Mouse (Mus musculus) bone marrow macrophage, adult 2 months (primary cell): ENCODE measurements around the gene Scnn1g. TPM values are rescaled to one million over a fixed set of nuclear protein-coding genes. Genes with fewer than 3 reads are reported as not detected.
A peak's percentile ranks its signal among the peaks of the same experiment; 100 is the strongest.

ENCODE experiments used
- H3K27ac ChIP-seq: 2 replicates; pipeline ENCODE4 v1.5.1; 2012; ENCODE audit warnings: low read depth, low read length; ENCODE audit not compliant: insufficient read depth
- H3K4me1 ChIP-seq: 2 replicates; pipeline ENCODE4 v1.6.1; 2012; ENCODE audit warnings: low read length; ENCODE audit not compliant: control insufficient read depth, insufficient read depth
- H3K4me3 ChIP-seq: 2 replicates; pipeline ENCODE4 v1.5.1; 2012; ENCODE audit warnings: mild to moderate bottlenecking, low read length, moderate library complexity; ENCODE audit not compliant: insufficient read depth
- CTCF ChIP-seq: IDR thresholded peaks from 2 replicates; pipeline ENCODE4 v1.5.1; 2012; ENCODE audit warnings: low read depth, mild to moderate bottlenecking, low read length, moderate library complexity
- POLR2A ChIP-seq: IDR thresholded peaks from 2 replicates; pipeline ENCODE4 v1.6.1; 2012; ENCODE audit warnings: mild to moderate bottlenecking, low read depth, low read length, borderline replicate concordance
- polyA plus RNA-seq: library from polyadenylated mRNA; stranded (reverse); fragments of >200 nt; gene quantifications from 2 replicates; pipeline ENCODE4 v1.2.4, GENCODE M21; 2012; ENCODE audit not compliant: missing spikeins, insufficient read depth, insufficient read length

Scnn1g gene
- not detected in 2 replicates for polyA plus RNA-seq

DNA sequence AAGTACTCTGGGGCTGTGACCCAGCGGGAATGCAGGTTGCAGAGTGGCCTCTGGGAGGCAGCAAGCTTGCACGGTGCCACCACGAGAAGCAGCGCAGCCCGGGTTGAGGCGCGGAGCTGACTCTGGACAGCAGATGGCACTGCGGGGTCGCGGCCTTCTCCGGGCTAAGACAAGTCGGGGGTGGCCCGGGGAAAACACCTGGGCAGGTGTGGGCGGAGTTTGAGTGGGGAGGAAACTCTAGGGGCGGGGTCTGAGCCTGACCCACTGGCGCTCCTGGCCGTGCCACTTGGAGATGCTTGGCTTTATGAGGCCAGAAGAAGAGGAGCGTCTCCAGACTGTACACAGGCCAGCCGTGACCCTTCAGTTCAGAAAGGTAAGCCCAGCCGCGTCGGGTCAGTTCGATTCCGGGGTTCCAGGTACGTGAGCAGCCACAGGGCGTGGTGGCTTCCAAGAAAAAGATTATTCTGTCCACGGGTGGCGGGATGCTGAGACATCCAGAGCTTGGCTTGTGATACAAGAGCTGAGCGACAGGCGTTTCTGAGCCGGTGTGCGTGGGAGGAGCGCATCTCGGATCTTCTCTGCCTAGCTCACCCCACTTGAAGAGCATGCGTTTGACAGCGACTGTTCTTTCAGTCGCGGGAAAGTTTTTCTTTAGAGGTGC, at the start of gene Scnn1g:
Scnn1g (plus strand) TSS at position 309 of the 661 bp plus-strand sequence.
- no peaks in the 10 kb centered on the region for H3K4me1 ChIP-seq
- TF ChIP-seq POLR2A: no peak
- peak; percentile 81; the same call in 1 of the 2 replicates for TF ChIP-seq CTCF
- H3K27ac ChIP-seq: no peak within 1 kb of the TSS
- H3K4me3 ChIP-seq: peak within 1 kb of the TSS; percentile 41

DNA sequence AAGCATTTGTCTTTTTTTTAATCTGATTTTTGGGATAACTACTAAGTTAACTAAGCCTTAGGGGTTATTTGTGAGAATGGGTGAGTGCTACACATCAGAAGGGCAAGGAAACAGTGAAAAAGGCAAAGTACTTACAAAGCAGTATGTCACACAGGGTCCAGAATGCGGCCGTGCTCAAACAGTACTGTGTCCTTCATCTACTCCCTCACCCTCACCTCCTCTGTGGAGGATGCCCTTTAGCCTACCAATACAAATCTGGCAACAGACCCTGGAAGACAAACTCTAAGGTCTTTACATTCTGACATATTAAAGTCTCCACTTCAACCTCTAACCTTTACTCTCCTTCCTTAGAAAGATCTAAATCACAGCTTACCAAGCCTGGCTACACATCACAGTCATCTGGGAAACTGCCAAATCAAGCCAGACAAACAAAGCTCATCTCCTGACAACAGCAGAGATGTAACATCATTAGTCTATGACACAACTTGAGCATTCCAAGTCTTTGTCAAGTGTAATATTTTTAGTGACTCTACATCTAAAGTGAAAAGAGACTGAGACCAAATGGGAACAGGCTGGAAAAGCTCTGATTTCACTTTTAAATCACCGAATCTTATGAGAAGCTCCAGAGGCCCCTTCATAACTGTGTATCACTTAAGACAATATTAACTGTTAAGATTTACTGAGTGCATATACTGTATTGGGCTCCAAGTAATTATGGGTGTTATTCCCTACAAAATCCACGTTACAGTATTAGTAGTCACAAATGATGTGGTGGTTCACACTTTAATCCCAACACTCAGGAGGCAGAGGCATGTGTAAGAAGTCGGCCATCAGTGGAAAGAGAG, 48.9 kb upstream of the Scnn1g start:
- Histone ChIP-seq H3K4me3 (no peak overlapping the region), H3K27ac (no peak overlapping the region), H3K4me1 (peaks cover 10% of the 10 kb centered on the region)
- TF ChIP-seq POLR2A: no peak
- TF ChIP-seq CTCF: no peak

DNA sequence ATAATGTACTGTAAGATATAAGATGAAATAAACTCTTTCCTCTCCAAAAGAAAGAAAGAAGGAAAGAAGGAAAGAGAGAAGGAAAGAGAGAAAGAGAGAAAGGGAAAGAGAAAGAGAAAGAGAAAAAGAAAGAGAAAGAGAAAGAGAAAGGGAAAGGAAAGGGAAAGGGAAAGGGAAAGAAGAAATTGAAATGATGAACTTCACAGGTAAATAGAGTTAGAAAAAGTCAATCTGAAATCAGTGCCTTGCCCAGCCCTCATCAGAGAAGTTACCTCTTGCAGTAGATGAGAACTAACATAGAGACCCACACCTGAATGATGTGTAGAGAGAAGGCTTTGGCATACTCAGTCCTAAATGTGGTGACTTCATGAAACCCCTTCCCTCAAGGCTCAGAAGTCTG, 44.9 kb upstream of the Scnn1g start:
- Histone ChIP-seq H3K4me3 (no peak overlapping the region), H3K27ac (no peak overlapping the region), H3K4me1 (peaks cover 9% of the 10 kb centered on the region)
- TF ChIP-seq POLR2A (no peak), CTCF (no peak)

DNA sequence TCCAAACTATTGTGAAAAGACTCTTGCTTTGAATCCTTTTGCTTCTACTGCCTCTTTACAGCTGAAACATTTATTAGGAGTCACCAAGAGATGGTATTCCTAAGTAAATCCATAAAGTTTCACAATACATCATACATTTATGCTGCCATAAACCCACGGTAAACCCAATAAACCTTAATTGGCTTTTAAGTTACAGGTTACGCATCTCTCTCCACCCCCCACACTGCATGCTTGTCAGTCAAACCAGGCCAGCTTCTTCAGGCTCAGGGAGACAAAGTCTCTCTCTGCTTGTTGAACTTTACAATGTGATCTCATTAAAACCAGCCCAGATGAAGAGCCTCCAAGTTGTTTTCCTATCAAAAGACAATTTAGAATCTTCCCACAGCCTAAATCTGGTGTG, 42.5 kb upstream of the Scnn1g start:
- peaks cover 14% of the 10 kb centered on the region for H3K4me1 ChIP-seq
- no peak overlapping the region for H3K4me3 ChIP-seq
- TF ChIP-seq CTCF (no peak), POLR2A (no peak)

DNA sequence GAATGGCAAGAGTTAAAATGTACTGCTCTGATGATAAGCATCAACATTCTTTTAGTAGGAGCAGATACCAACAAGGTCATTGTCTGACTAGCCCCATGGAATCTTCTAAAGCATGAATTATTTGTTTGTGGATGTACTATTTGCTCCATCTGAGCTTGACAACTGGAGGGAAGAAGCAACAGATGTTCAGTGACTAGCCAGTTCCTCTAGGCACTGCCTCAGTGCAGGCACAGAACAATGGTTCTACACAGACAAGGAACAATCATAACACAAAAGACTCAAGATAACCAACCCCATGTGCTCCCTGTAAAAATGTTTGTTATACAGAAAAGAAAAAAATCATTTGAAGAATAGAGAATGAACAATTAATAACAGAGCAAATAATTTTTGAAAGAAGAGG, 37.1 kb upstream of the Scnn1g start:
- TF ChIP-seq CTCF (no peak), POLR2A (no peak)
- Histone ChIP-seq H3K4me3 (no peak overlapping the region), H3K27ac (no peak overlapping the region), H3K4me1 (peaks cover 30% of the 10 kb centered on the region)

More for the DNA sequence above, 42.5 kb upstream of the Scnn1g start:
- no peak overlapping the region for H3K27ac ChIP-seq

DNA sequence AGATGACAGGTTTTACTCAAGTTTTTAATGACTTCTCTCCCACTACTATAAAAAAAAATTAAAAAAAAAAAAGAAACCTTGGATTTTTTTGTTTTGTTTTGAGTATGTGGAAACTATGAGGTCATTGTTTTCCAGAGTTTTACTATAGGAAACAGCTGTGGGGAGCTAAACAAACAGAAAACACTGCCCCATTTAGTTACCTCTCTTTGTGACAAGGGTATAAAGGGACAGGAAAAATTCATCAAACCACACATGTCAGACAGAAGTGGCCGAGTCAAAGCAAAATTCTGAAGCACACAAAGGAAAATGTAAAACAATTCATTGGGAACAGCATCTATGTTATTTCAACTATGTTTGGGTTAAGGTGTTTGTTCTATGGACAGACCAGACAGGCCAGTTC, 36.7 kb upstream of the Scnn1g start:
- TF ChIP-seq POLR2A: no peak
- no peak for TF ChIP-seq CTCF
- peaks cover 32% of the 10 kb centered on the region for H3K4me1 ChIP-seq
- no peak overlapping the region for H3K27ac ChIP-seq
- H3K4me3 ChIP-seq: no peak overlapping the region

DNA sequence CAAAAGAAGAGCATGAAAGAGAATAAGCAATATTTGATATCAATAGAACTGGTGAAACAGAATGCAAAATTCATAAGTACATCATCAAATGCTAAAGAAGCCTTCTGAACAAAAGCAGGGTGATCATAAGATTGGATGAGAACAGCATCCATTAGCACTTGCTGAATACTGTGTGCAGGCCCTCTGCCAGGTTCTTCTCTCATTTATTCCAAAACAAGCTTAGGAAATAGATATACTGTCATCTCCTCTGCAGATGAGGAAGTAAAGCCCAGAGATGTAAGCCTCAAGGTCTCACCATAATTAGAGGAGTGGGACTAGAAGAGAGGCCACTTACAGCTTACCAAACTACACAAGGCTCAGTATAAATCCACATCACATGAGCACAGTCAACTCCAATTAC, 35.1 kb upstream of the Scnn1g start:
- no peak for TF ChIP-seq CTCF
- no peak for TF ChIP-seq POLR2A
- Histone ChIP-seq H3K4me1 (peaks cover 44% of the 10 kb centered on the region), H3K4me3 (no peak overlapping the region), H3K27ac (no peak overlapping the region)

DNA sequence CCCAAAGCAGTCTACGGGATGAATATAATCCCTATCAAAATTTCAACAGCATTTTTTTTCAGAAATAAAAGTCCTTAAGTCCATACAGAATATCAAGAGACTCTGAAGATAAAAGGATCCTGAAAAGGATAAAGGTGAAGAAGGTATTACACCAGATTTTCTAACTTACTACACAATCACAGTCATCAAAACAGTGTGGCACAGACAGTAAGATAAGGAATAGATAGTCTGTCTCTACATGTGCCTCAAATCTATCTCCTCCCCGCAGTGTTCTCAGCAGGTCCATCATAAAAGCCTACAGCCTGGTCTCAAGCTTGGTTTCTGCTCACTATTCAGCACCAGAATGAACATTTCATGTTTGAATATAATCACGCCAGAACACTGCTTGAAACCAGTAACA, 33.8 kb upstream of the Scnn1g start:
- H3K4me1 ChIP-seq: peaks cover 53% of the 10 kb centered on the region
- no peak overlapping the region for H3K4me3 ChIP-seq
- no peak for TF ChIP-seq POLR2A
- no peak for TF ChIP-seq CTCF
- no peak overlapping the region for H3K27ac ChIP-seq

DNA sequence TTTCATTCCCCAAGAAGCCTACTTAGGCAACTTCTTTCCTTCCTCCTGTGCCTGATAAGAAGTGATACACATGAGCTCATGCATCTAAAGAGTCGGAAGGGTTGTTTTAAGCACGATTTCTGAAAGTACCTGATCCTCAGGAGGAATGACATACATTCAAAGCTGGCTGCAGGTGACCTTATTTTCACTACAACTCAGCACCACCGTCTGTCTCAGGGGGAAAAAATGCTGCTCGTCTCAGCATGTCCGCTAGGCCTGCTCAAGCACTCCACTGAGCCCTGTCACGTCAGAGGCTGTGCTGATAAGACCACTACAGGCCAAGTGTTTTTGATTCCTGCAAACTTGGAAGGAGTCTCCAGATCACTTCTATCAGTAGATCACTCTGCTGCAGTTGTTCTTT, 32.3 kb upstream of the Scnn1g start:
- H3K4me1 ChIP-seq: peaks cover 52% of the 10 kb centered on the region
- no peak overlapping the region for H3K27ac ChIP-seq
- TF ChIP-seq POLR2A (no peak), CTCF (no peak)
- no peak overlapping the region for H3K4me3 ChIP-seq

DNA sequence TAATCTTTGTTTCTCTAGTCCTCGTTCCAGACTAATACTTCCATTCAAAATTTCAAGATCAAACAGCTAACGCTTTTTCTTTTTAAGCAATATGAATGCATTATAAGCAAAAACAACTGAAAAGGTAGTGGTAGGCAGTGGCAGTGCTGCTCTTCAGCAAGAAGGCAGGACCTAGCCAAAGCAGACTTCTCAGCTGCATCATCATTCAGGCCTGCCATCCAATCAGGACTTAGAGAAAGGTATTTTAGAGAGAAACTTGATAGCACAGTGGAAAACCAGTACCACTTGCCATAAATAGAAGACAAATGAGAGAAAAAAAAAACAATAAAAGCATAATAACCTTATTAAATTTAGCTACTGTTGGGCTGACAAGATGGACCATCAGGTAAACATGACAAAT, 29.2 kb upstream of the Scnn1g start:
- TF ChIP-seq CTCF (no peak), POLR2A (no peak)
- Histone ChIP-seq H3K4me3 (no peak overlapping the region), H3K4me1 (peaks cover 35% of the 10 kb centered on the region), H3K27ac (no peak overlapping the region)
